Mouse (Mus musculus): Measurements from ENCODE around the gene Dnajc6. TPM values are rescaled to one million over a fixed set of nuclear protein-coding genes. Genes with fewer than 3 reads are reported as not detected.

The Dnajc6 gene
- total and polyA plus RNA-seq, 3 experiments, result 0.29 to 0.41 (median 0.35) TPM

- H3K27ac ChIP-seq, result no peak overlapping the region
- TF ChIP-seq CTCF (IDR thresholded peaks at IDR 0.05) (peak; percentile 29; the same call in 1 of the 2 replicates), POLR2A (IDR thresholded peaks at IDR 0.05; ENCODE audit: insufficient read depth, low read depth, low read length) (no peak), EP300 (IDR thresholded peaks at IDR 0.05; ENCODE audit: insufficient read depth, low read depth, low read length) (no peak)
- intact Hi-C loops (cut with DNase I), result no loop called here
- no peak for DNase-seq
- no peaks in the 10 kb centered on the region for H3K79me2 ChIP-seq (replicated peaks; ENCODE audit: control insufficient read depth, insufficient read depth, low read length)
- no peak overlapping the region for H3K4me3 ChIP-seq
- H3K9ac ChIP-seq (ENCODE audit: low read depth, low read length), result no peak overlapping the region
- H3K27me3 ChIP-seq (ENCODE audit: control insufficient read depth, insufficient read depth, low read length), result peaks cover 6% of the 10 kb centered on the region
- 76% methylated on average over 3 of the region's 3 CpGs for WGBS
- no peaks in the 10 kb centered on the region; the same call in 1 of the 2 replicates for H3K4me1 ChIP-seq (ENCODE audit: control insufficient read depth, insufficient read depth, low read length)
- no peaks in the 10 kb centered on the region for H3K36me3 ChIP-seq (ENCODE audit: control insufficient read depth, insufficient read depth, low read length)
Observed at GRCm38 (mm10) chr4:101513251-101513650, 16.8 kb downstream of the Dnajc6 start.

DNA sequence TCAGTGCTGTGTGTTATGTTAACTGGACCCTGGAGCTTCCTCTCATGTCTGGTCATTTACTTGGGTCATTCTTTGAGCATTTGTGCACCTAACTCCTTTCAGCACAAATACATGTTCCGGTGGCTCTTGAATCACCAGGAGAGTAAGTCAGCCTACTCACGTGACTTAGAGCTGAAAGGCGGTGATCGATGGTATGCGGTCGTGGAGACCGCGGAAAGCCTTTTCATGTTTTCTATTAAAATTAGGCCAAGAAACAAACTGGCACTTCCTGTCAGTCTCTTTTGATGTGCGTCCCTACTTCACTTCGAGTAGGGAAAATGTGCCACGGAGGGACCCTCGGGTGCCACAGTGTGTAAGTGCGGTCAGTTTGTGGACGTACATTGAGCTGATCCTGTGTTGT lies 19.4 kb downstream of the Dnajc6 start:
- H3K27me3 ChIP-seq (ENCODE audit: control insufficient read depth, insufficient read depth, low read length), result no peaks in the 10 kb centered on the region
- no peak for DNase-seq
- no peaks in the 10 kb centered on the region for H3K36me3 ChIP-seq (ENCODE audit: control insufficient read depth, insufficient read depth, low read length)
- no peaks in the 10 kb centered on the region for H3K4me1 ChIP-seq (ENCODE audit: control insufficient read depth, insufficient read depth, low read length)
- H3K4me3 ChIP-seq, result no peak overlapping the region
- TF ChIP-seq EP300 (IDR thresholded peaks at IDR 0.05; ENCODE audit: insufficient read depth, low read depth, low read length) (no peak), CTCF (IDR thresholded peaks at IDR 0.05) (no peak), POLR2A (IDR thresholded peaks at IDR 0.05; ENCODE audit: insufficient read depth, low read depth, low read length) (no peak)
- no peaks in the 10 kb centered on the region for H3K79me2 ChIP-seq (replicated peaks; ENCODE audit: control insufficient read depth, insufficient read depth, low read length)
- intact Hi-C loops (cut with DNase I), result no loop called here
- H3K27ac ChIP-seq, result no peak overlapping the region
- H3K9ac ChIP-seq (ENCODE audit: low read depth, low read length), result no peak overlapping the region
- 93% methylated on average over 14 of the region's 14 CpGs for WGBS

DNA sequence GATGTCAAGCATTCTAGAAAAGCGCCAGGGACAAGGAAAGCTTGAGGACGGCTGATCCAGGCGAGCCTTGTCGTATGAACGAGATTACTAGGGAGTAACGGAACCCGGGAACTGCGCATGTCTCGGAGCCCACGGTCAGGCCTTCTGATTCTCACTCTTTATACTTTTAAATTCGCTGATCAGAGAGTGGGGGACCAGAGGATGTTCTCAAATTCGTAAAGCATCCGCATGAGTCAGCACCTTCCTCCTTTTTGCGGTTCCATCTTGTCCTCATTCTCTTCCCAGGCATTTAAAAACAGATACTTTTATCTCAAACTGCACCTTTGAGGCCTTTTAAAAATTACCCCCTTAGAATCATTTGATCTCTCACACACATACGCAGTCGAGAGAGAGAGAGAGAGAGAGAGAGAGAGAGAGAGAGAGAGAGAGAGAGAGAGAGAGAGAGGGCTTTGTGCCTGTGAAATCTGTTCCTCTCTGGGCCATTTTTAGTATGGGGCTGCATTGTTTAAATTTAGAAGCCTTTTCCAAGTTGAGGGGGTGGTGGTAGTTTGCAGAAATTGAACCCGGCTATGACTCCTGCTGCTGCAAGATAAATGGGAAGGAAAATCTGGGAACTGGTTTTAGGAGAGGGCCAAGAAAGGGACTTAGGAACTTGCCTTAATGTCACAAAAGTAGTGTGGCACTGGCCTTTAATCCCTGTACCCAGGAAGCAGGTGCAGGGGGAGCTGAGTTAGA lies 20.2 kb downstream of the Dnajc6 start:
- Histone ChIP-seq H3K27ac (no peak overlapping the region), H3K4me1 (ENCODE audit: control insufficient read depth, insufficient read depth, low read length) (no peaks in the 10 kb centered on the region), H3K4me3 (no peak overlapping the region), H3K79me2 (replicated peaks; ENCODE audit: control insufficient read depth, insufficient read depth, low read length) (no peaks in the 10 kb centered on the region), H3K27me3 (ENCODE audit: control insufficient read depth, insufficient read depth, low read length) (no peaks in the 10 kb centered on the region), H3K36me3 (ENCODE audit: control insufficient read depth, insufficient read depth, low read length) (no peaks in the 10 kb centered on the region), H3K9ac (ENCODE audit: low read depth, low read length) (no peak overlapping the region)
- WGBS, result 82% methylated on average over 17 of the region's 17 CpGs
- no peak for DNase-seq
- intact Hi-C loops (cut with DNase I), result no loop called here
- TF ChIP-seq CTCF (IDR thresholded peaks at IDR 0.05) (no peak), POLR2A (IDR thresholded peaks at IDR 0.05; ENCODE audit: insufficient read depth, low read depth, low read length) (no peak)

DNA sequence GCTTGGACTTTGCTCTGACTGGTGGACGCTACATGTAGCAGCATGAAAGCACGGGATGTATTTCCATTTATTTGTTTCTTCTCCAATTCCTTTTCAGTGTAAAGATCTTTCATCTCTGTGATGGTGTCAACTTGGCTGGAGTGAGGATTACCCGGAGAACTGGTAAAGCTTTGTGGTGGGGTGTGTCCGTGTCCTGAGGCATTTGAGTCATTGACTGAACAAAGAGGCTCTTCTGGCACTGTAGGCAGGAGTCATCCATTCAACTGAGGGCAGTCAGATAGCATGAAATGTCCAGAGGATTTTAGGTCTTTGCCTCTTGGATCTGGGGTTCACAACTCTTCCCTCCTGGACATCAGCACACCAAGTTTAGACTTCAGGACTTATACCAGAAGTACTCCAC lies 35.5 kb downstream of the Dnajc6 start:
- WGBS, result 85% methylated on average over 4 of the region's 4 CpGs
- TF ChIP-seq EP300 (IDR thresholded peaks at IDR 0.05; ENCODE audit: insufficient read depth, low read depth, low read length), result no peak
- TF ChIP-seq CTCF (IDR thresholded peaks at IDR 0.05), result no peak
- TF ChIP-seq POLR2A (IDR thresholded peaks at IDR 0.05; ENCODE audit: insufficient read depth, low read depth, low read length), result no peak
- intact Hi-C loops (cut with DNase I), result no loop called here

GRCm38 (mm10) chr4:101540516-101540915 lies 44.1 kb downstream of the Dnajc6 start:
- Histone ChIP-seq H3K79me2 (replicated peaks; ENCODE audit: control insufficient read depth, insufficient read depth, low read length) (no peaks in the 10 kb centered on the region), H3K4me3 (no peak overlapping the region), H3K36me3 (ENCODE audit: control insufficient read depth, insufficient read depth, low read length) (no peaks in the 10 kb centered on the region), H3K4me1 (ENCODE audit: control insufficient read depth, insufficient read depth, low read length) (no peaks in the 10 kb centered on the region), H3K9ac (ENCODE audit: low read depth, low read length) (no peak overlapping the region), H3K27me3 (ENCODE audit: control insufficient read depth, insufficient read depth, low read length) (no peaks in the 10 kb centered on the region), H3K27ac (no peak overlapping the region)
- no peak for TF ChIP-seq EP300 (IDR thresholded peaks at IDR 0.05; ENCODE audit: insufficient read depth, low read depth, low read length)
- TF ChIP-seq POLR2A (IDR thresholded peaks at IDR 0.05; ENCODE audit: insufficient read depth, low read depth, low read length), result no peak
- no peak for TF ChIP-seq CTCF (IDR thresholded peaks at IDR 0.05)
- DNase-seq, result no peak
- WGBS, result 58% methylated on average over 4 of the region's 4 CpGs
- intact Hi-C loops (cut with DNase I), result no loop called here

More for the DNA sequence above, 35.5 kb downstream of the Dnajc6 start:
- H3K79me2 ChIP-seq (replicated peaks; ENCODE audit: control insufficient read depth, insufficient read depth, low read length), result no peaks in the 10 kb centered on the region
- no peak overlapping the region for H3K4me3 ChIP-seq
- no peak overlapping the region for H3K27ac ChIP-seq
- H3K36me3 ChIP-seq (ENCODE audit: control insufficient read depth, insufficient read depth, low read length), result no peaks in the 10 kb centered on the region
- no peak for DNase-seq
- H3K27me3 ChIP-seq (ENCODE audit: control insufficient read depth, insufficient read depth, low read length), result no peaks in the 10 kb centered on the region
- no peaks in the 10 kb centered on the region for H3K4me1 ChIP-seq (ENCODE audit: control insufficient read depth, insufficient read depth, low read length)
- no peak overlapping the region for H3K9ac ChIP-seq (ENCODE audit: low read depth, low read length)

DNA sequence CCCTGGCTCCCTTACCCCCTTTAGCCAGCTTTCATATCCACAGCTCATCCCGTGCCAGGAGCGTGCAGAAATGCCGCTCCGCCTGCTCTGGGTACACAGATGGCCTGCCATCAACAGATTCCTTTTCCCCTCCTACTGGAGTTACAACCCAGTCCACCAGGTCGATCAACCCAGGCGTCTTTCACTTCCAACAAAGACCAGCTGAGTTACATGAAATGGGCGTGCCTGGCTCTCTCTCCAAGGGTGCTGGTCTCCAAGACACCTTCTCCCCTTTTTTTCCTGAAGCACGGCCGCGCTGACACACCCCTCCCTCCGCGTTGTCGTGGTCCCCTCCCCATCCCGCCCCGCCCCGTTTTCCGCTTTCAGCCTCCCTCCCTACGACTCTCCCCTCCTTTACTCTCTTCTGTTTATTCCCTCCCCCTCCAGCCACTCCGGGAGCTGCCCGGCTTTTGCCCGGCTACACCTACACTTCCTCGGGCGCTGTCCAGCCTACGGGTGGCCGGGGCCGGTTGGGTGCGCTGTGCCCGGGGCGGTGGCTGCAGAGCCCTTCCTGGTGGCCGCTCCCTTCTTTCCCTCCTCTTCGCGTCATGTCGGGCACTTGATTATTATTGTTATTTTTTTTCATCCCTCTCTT lies 53.6 kb downstream of the Dnajc6 start:
- Histone ChIP-seq H3K9ac (ENCODE audit: low read depth, low read length) (no peak overlapping the region), H3K4me1 (ENCODE audit: control insufficient read depth, insufficient read depth, low read length) (no peaks in the 10 kb centered on the region), H3K36me3 (ENCODE audit: control insufficient read depth, insufficient read depth, low read length) (no peaks in the 10 kb centered on the region), H3K27ac (no peak overlapping the region), H3K27me3 (ENCODE audit: control insufficient read depth, insufficient read depth, low read length) (peaks cover 4% of the 10 kb centered on the region), H3K4me3 (no peak overlapping the region), H3K79me2 (replicated peaks; ENCODE audit: control insufficient read depth, insufficient read depth, low read length) (no peaks in the 10 kb centered on the region)
- intact Hi-C loops (cut with DNase I), result no loop called here
- peak; percentile 10 to 37 for DNase-seq
- WGBS, result 3% methylated on average over 33 of the region's 33 CpGs
- no peak for TF ChIP-seq EP300 (IDR thresholded peaks at IDR 0.05; ENCODE audit: insufficient read depth, low read depth, low read length)
- no peak for TF ChIP-seq POLR2A (IDR thresholded peaks at IDR 0.05; ENCODE audit: insufficient read depth, low read depth, low read length)
- no peak for TF ChIP-seq CTCF (IDR thresholded peaks at IDR 0.05)
